Mouse (Mus musculus): ENCODE results near the gene Armc6.

- TF ChIP-seq POLR2A (IDR thresholded peaks at IDR 0.05; ENCODE audit: borderline replicate concordance, extremely low read depth, low read depth, low read length) (peak; percentile 84), CTCF (IDR thresholded peaks at IDR 0.05; ENCODE audit: insufficient read depth, low read length) (no peak)
These were observed at the start of gene Armc6, which contains the start of gene Sugp2 for GRCm38 (mm10) chr8:70234080-70234780.
